Mouse (Mus musculus) C2C12 (cell line): Measurements from ENCODE around the gene Trnau1ap. TPM values are rescaled to one million over a fixed set of nuclear protein-coding genes. Genes with fewer than 3 reads are reported as not detected.

ENCODE experiments used
- H3K27me3 ChIP-seq: one replicate; pipeline ENCODE4 v1.6.1; 2011; ENCODE audit not compliant: control insufficient read depth, insufficient read depth, insufficient read length
- H3K36me3 ChIP-seq: one replicate; pipeline ENCODE4 v1.6.1; 2011; ENCODE audit not compliant: control insufficient read depth, insufficient read depth
- H3K4me3 ChIP-seq: one replicate; pipeline ENCODE4 v1.5.1; 2011; ENCODE audit warnings: mild to moderate bottlenecking, control low read depth; ENCODE audit not compliant: poor library complexity, insufficient read depth, severe bottlenecking
- H3K79me2 ChIP-seq: one replicate; pipeline ENCODE4 v1.6.1; 2011; ENCODE audit not compliant: control insufficient read depth, insufficient read depth
- H3K79me3 ChIP-seq: one replicate; pipeline ENCODE4 v1.6.1; 2011; ENCODE audit warnings: low read depth, control low read depth
- H3ac ChIP-seq: one replicate; pipeline ENCODE3; 2011; ENCODE audit warnings: low read depth; ENCODE audit not compliant: control insufficient read depth, insufficient read length
- CEBPB ChIP-seq: IDR thresholded peaks from one replicate; pipeline ENCODE4 v1.6.1; 2011; ENCODE audit warnings: low read depth, mild to moderate bottlenecking, control low read depth, moderate library complexity
- CTCF ChIP-seq: IDR thresholded peaks from one replicate; pipeline ENCODE4 v1.5.1; 2011; ENCODE audit not compliant: control insufficient read depth, insufficient read depth, insufficient read length
- FOSL1 ChIP-seq: IDR thresholded peaks from one replicate; pipeline ENCODE4 v1.8.0; 2011; ENCODE audit warnings: mild to moderate bottlenecking, low read length; ENCODE audit not compliant: poor library complexity, insufficient read depth, severe bottlenecking
- MAX ChIP-seq: IDR thresholded peaks from one replicate; pipeline ENCODE4 v1.6.1; 2011; ENCODE audit warnings: mild to moderate bottlenecking, control low read depth
- MYOD1 ChIP-seq: IDR thresholded peaks from one replicate; pipeline ENCODE4 v1.6.1; 2011; ENCODE audit warnings: low read depth; ENCODE audit not compliant: control insufficient read depth, insufficient read length
- MYOG ChIP-seq: IDR thresholded peaks from one replicate; pipeline ENCODE4 v1.6.1; 2011; ENCODE audit not compliant: control insufficient read depth, insufficient read length; ENCODE audit errors: extremely low read depth
- USF1 ChIP-seq: IDR thresholded peaks from one replicate; pipeline ENCODE4 v1.6.1; 2011; ENCODE audit warnings: low read depth, mild to moderate bottlenecking, control low read depth, moderate library complexity
- polyA plus RNA-seq: library from polyadenylated mRNA; unstranded; fragments of >200 nt; fragmentation: generic; extraction: Trizol; gene quantifications from one replicate; pipeline ENCODE4 v1.2.1, GENCODE M21; 2012; ENCODE audit warnings: missing spikeins

Gene Trnau1ap
- polyA plus RNA-seq, 1 experiment = 55.1 TPM

DNA sequence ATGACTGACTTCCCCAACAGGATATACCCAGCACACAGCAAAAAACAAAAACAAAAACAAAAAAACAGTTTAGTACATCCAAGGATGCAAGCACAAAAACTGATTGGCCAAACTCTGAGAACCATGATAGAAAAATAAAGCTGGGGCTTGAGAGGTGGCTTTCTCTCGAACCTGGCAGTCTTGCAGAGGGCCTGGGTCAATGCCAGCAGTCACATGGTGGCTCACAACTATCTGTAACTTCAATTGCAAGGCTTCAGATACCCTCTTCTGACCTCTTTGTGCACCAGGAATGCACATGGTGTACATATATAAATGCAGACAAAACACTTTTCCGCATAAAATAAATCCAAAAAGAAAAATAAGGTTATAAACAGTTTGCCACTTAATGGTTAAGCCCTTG, 56.2 kb downstream of the Trnau1ap start:
- TF ChIP-seq MYOD1 (no peak), USF1 (peak; percentile 43)
- H3K79me2 ChIP-seq = peaks cover 46% of the 10 kb centered on the region
- peaks cover 14% of the 10 kb centered on the region for H3K79me3 ChIP-seq
- H3K4me3 ChIP-seq = peak overlapping the region; percentile 72
- no peaks in the 10 kb centered on the region for H3K36me3 ChIP-seq
- H3K27me3 ChIP-seq = no peaks in the 10 kb centered on the region
- H3ac ChIP-seq = no peak overlapping the region

DNA sequence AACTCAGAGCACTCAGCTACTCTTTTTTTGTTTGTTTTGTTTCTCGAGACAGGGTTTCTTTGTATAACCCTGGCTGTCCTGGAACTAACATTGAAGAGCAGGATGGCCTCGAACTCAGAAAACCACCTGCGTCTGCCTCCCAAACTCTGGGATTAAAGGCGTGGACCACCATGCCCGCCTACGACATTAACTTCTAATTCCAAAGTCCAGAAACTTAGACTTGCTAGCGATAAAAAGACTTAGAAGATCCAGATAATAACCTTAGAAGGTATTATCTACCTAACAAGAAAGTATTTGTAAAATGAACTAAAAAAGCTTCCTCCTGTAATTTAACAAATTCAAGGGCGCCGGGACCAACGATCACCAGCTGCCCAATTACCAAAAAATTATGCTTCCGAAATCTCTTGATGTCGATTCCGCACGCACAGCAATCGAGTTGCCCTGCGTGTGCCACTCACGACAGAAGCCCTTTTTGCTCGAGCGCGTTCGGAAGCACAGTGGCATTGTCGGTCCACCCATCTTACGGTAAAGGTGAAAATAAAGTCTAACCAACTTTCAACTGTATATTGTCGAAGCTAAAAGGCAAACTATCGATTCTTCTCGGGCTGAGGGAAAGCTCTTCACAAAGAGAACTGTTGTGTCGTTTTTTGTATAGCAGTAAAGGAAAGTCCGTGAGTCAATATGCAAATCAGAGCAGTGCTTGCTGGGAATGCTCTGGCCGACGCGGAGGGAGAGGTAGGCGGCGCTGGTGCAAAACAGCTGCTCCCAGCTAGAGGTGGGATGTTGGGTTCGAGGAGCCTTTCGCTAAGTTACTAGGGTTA, 59.4 kb downstream of the Trnau1ap start:
- peaks cover 2% of the 10 kb centered on the region for H3K79me3 ChIP-seq
- H3K27me3 ChIP-seq = no peaks in the 10 kb centered on the region
- no peak overlapping the region for H3K4me3 ChIP-seq
- peak overlapping the region; percentile 53 for H3ac ChIP-seq
- peaks cover 19% of the 10 kb centered on the region for H3K79me2 ChIP-seq
- TF ChIP-seq FOSL1 (peak; percentile 9), CEBPB (peak; percentile 75), MYOD1 (peak; percentile 72), CTCF (peak; percentile 37), USF1 (no peak), MAX (peak; percentile 38)
- H3K36me3 ChIP-seq = no peaks in the 10 kb centered on the region

GRCm38 (mm10) chr4:132268871-132269739, 60.2 kb downstream of the Trnau1ap start:
- Histone ChIP-seq H3K4me3 (no peak overlapping the region), H3K27me3 (no peaks in the 10 kb centered on the region), H3ac (no peak overlapping the region), H3K36me3 (no peaks in the 10 kb centered on the region), H3K79me3 (no peaks in the 10 kb centered on the region), H3K79me2 (peaks cover 11% of the 10 kb centered on the region)
- TF ChIP-seq MYOG (no peak), CEBPB (no peak), CTCF (no peak), MYOD1 (no peak), USF1 (no peak), FOSL1 (no peak), MAX (no peak)

- no peak overlapping the region for H3K4me3 ChIP-seq
- no peaks in the 10 kb centered on the region for H3K79me3 ChIP-seq
- H3K36me3 ChIP-seq = no peaks in the 10 kb centered on the region
- TF ChIP-seq MYOD1 = no peak
- no peak for TF ChIP-seq CTCF
- no peak for TF ChIP-seq CEBPB
- no peak for TF ChIP-seq MAX
- TF ChIP-seq USF1 = no peak
- no peak for TF ChIP-seq FOSL1
- TF ChIP-seq MYOG = no peak
- H3K27me3 ChIP-seq = no peaks in the 10 kb centered on the region
- H3ac ChIP-seq = no peak overlapping the region
- H3K79me2 ChIP-seq = peaks cover 3% of the 10 kb centered on the region
Measured at GRCm38 (mm10) chr4:132266835-132267349, 62.4 kb downstream of the Trnau1ap start.

DNA sequence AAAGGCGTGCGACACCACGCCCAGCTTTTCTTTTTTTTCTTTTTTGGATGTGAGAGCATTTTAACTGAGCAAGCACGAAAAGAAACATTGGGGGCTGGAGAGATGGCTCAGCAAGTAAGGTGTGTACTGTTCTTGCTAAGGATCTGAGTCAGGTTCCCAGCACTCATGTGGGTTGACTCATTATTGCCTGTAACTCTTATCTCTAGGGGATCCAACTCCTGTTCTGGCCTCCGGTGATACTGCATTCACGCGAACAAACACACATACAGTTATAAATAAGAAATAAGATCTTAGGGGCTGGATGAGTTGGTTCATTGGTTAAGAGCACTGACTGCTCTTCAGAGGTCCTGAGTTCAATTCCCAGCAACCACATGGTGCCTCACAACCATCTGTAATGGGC, 66.0 kb downstream of the Trnau1ap start:
- peaks cover 14% of the 10 kb centered on the region for H3K36me3 ChIP-seq
- H3ac ChIP-seq = no peak overlapping the region
- peaks cover 24% of the 10 kb centered on the region for H3K79me3 ChIP-seq
- H3K4me3 ChIP-seq = no peak overlapping the region
- H3K79me2 ChIP-seq = peaks cover 32% of the 10 kb centered on the region
- H3K27me3 ChIP-seq = no peaks in the 10 kb centered on the region
- TF ChIP-seq USF1 (no peak), MYOG (no peak), MYOD1 (no peak), FOSL1 (no peak), MAX (no peak), CTCF (no peak), CEBPB (no peak)
